Mouse (Mus musculus): ENCODE measurements around the gene Spsb2. TPM values are rescaled to one million over a fixed set of nuclear protein-coding genes. Genes with fewer than 3 reads are reported as not detected.
A peak's percentile ranks its signal among the peaks of the same experiment; 100 is the strongest.

Spsb2 gene
- total and polyA plus RNA-seq, 2 experiments from 2014 or later, result 9.3 to 10.9 TPM

- H3K9ac ChIP-seq (replicated peaks; ENCODE audit: low read length, poor library complexity, severe bottlenecking), result peak overlapping the region; percentile 33; the same call in 1 of the 2 replicates
- peak; percentile 95 for DNase-seq (ENCODE audit: low spot score)
- TF ChIP-seq CTCF (IDR thresholded peaks at IDR 0.05), result peak; percentile 100
Measured at GRCm38 (mm10) chr6:124847305-124847704, 38.8 kb downstream of the Spsb2 start.

GRCm38 (mm10) chr6:124850535-124850934 lies 42.1 kb downstream of the Spsb2 start:
- Histone ChIP-seq H3K9me3 (ENCODE audit: low read length) (no peaks in the 10 kb centered on the region), H3K27me3 (ENCODE audit: insufficient read depth, low read length) (no peaks in the 10 kb centered on the region), H3K4me1 (ENCODE audit: insufficient read depth, low read length) (no peaks in the 10 kb centered on the region), H3K4me3 (ENCODE audit: low read depth, low read length) (no peak overlapping the region), H3K9ac (replicated peaks; ENCODE audit: low read length, poor library complexity, severe bottlenecking) (peak overlapping the region; percentile 13; the same call in 1 of the 2 replicates), H3K36me3 (ENCODE audit: insufficient read depth, low read length) (peaks cover 24% of the 10 kb centered on the region), H3K4me2 (ENCODE audit: low read depth, low read length, poor library complexity, severe bottlenecking) (no peak overlapping the region), H3K27ac (ENCODE audit: low read depth, low read length) (no peak overlapping the region)
- no peak for DNase-seq (ENCODE audit: low spot score)
- WGBS, result 59% methylated on average over 8 of the region's 8 CpGs
- ATAC-seq (ENCODE audit: low FRiP score), result no peak
- TF ChIP-seq CTCF (IDR thresholded peaks at IDR 0.05), result no peak

More at GRCm38 (mm10) chr6:124847305-124847704, 38.8 kb downstream of the Spsb2 start:
- peaks cover 22% of the 10 kb centered on the region; the same call in 1 of the 2 replicates for H3K36me3 ChIP-seq (ENCODE audit: insufficient read depth, low read length)
- H3K4me2 ChIP-seq (ENCODE audit: low read depth, low read length, poor library complexity, severe bottlenecking), result no peak overlapping the region; the same call in 1 of the 2 replicates
- 2% methylated on average over 9 of the region's 9 CpGs for WGBS
- H3K4me1 ChIP-seq (ENCODE audit: insufficient read depth, low read length), result no peaks in the 10 kb centered on the region
- no peaks in the 10 kb centered on the region for H3K27me3 ChIP-seq (ENCODE audit: insufficient read depth, low read length)
- peak; percentile 82 for ATAC-seq (ENCODE audit: low FRiP score)
- H3K9me3 ChIP-seq (ENCODE audit: low read length), result no peaks in the 10 kb centered on the region
- H3K27ac ChIP-seq (ENCODE audit: low read depth, low read length), result peak overlapping the region; percentile 52; the same call in 1 of the 2 replicates
- H3K4me3 ChIP-seq (ENCODE audit: low read depth, low read length), result no peak overlapping the region

GRCm38 (mm10) chr6:124854647-124855046 lies 46.2 kb downstream of the Spsb2 start:
- WGBS, result 71% methylated on average over 12 of the region's 12 CpGs
- Histone ChIP-seq H3K9ac (replicated peaks; ENCODE audit: low read length, poor library complexity, severe bottlenecking) (no peak overlapping the region), H3K4me2 (ENCODE audit: low read depth, low read length, poor library complexity, severe bottlenecking) (no peak overlapping the region), H3K9me3 (ENCODE audit: low read length) (no peaks in the 10 kb centered on the region), H3K36me3 (ENCODE audit: insufficient read depth, low read length) (peaks cover 18% of the 10 kb centered on the region), H3K4me3 (ENCODE audit: low read depth, low read length) (no peak overlapping the region), H3K27ac (ENCODE audit: low read depth, low read length) (no peak overlapping the region), H3K27me3 (ENCODE audit: insufficient read depth, low read length) (no peaks in the 10 kb centered on the region), H3K4me1 (ENCODE audit: insufficient read depth, low read length) (peaks cover 5% of the 10 kb centered on the region; the same call in 1 of the 2 replicates)
- ATAC-seq (ENCODE audit: low FRiP score) (no peak), DNase-seq (ENCODE audit: low spot score) (no peak)
- no peak for TF ChIP-seq CTCF (IDR thresholded peaks at IDR 0.05)

GRCm38 (mm10) chr6:124856321-124856720 lies 47.9 kb downstream of the Spsb2 start:
- H3K27me3 ChIP-seq (ENCODE audit: insufficient read depth, low read length), result no peaks in the 10 kb centered on the region
- peak; percentile 90 for DNase-seq (ENCODE audit: low spot score)
- H3K9ac ChIP-seq (replicated peaks; ENCODE audit: low read length, poor library complexity, severe bottlenecking), result peak overlapping the region; percentile 95
- H3K27ac ChIP-seq (ENCODE audit: low read depth, low read length), result peak overlapping the region; percentile 99
- peak overlapping the region; percentile 86 for H3K4me2 ChIP-seq (ENCODE audit: low read depth, low read length, poor library complexity, severe bottlenecking)
- H3K9me3 ChIP-seq (ENCODE audit: low read length), result no peaks in the 10 kb centered on the region
- peak; percentile 84 for ATAC-seq (ENCODE audit: low FRiP score)
- peak overlapping the region; percentile 67 for H3K4me3 ChIP-seq (ENCODE audit: low read depth, low read length)
- peaks cover 14% of the 10 kb centered on the region for H3K4me1 ChIP-seq (ENCODE audit: insufficient read depth, low read length)
- no peak for TF ChIP-seq CTCF (IDR thresholded peaks at IDR 0.05)
- WGBS, result 5% methylated on average over 14 of the region's 14 CpGs
- H3K36me3 ChIP-seq (ENCODE audit: insufficient read depth, low read length), result peaks cover 20% of the 10 kb centered on the region

GRCm38 (mm10) chr6:124856916-124857839 lies 48.7 kb downstream of the Spsb2 start, which contains the start of gene P3h3:
Gene P3h3, minus strand, starts transcription at chr6:124857752.
- Histone ChIP-seq H3K4me3 (ENCODE audit: low read depth, low read length) (peak within 1 kb of the TSS; percentile 67), H3K9ac (replicated peaks; ENCODE audit: low read length, poor library complexity, severe bottlenecking) (peak within 1 kb of the TSS; percentile 95), H3K27ac (ENCODE audit: low read depth, low read length) (peak within 1 kb of the TSS; percentile 99), H3K27me3 (ENCODE audit: insufficient read depth, low read length) (no peaks in the 10 kb centered on the region), H3K9me3 (ENCODE audit: low read length) (no peaks in the 10 kb centered on the region), H3K4me1 (ENCODE audit: insufficient read depth, low read length) (peaks cover 22% of the 10 kb centered on the region), H3K4me2 (ENCODE audit: low read depth, low read length, poor library complexity, severe bottlenecking) (peak within 1 kb of the TSS; percentile 86), H3K36me3 (ENCODE audit: insufficient read depth, low read length) (peaks cover 20% of the 10 kb centered on the region)
- WGBS, result under 1% methylated on average over 79 of the region's 86 CpGs
- peak; percentile 93 for DNase-seq (ENCODE audit: low spot score)
- peak; percentile 89 for TF ChIP-seq CTCF (IDR thresholded peaks at IDR 0.05)
- peak; percentile 89 for ATAC-seq (ENCODE audit: low FRiP score)

All from midbrain, postnatal 0 days (tissue).